Mouse (Mus musculus): ENCODE data around the gene Zfp790. TPM values are rescaled to one million over a fixed set of nuclear protein-coding genes. Genes with fewer than 3 reads are reported as not detected.

Gene Zfp790
- 20.0 and 23.0 TPM in 2 replicates for polyA plus RNA-seq (2014; fragmentation: Nextera tagmentation; extraction: Ambion mirVana)

DNA sequence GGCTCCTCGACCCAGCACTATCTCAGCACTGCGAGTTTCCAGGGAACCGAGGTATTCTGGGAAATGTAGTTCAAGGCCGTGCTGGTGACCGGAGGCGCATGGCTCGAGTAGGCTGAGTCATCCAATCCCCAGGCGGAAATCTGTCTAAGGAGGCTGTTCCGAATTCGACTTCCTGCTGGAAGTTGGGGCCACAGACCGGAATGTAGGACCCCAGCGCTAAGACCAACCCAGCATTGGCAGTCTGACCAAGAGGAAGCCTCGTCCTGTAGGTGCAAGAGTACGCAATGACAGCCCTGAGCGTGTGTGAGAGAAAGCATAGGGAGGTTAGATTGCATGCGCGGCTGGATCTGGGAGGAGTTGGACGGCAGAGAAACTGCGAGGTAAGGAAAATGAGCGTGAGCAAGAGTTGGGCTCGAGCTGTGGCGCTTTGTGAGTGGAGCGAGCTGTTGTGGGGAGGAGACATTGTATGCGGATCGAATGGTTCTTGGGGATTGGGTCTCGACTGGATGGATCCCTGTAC, at the start of gene Zfp790:
Gene Zfp790, plus strand, starts transcription at position 205 of the 520 bp plus-strand sequence.
- DNase-seq (ENCODE audit: low spot score) (peak; percentile 98), ATAC-seq (replicated peaks; ENCODE audit: insufficient number of reproducible peaks, low FRiP score, low TSS enrichment, low read depth) (peak; percentile 95)
- Histone ChIP-seq H3K9me3 (replicated peaks; ENCODE audit: control insufficient read depth, low read length) (no peaks in the 10 kb centered on the region), H3K4me1 (ENCODE audit: control insufficient read depth, insufficient read depth, low read length) (no peaks in the 10 kb centered on the region), H3K9ac (replicated peaks; ENCODE audit: low read length) (peak within 1 kb of the TSS; percentile 68), H3K36me3 (replicated peaks; ENCODE audit: control insufficient read depth, insufficient read depth, low read depth, low read length) (no peaks in the 10 kb centered on the region), H3K27ac (replicated peaks; ENCODE audit: low read depth, low read length) (no peak within 1 kb of the TSS), H3K27me3 (ENCODE audit: control insufficient read depth, insufficient read depth, low read length) (no peaks in the 10 kb centered on the region), H3K4me3 (ENCODE audit: low read depth, low read length) (peak within 1 kb of the TSS; percentile 44), H3K4me2 (ENCODE audit: low read depth, low read length) (peak within 1 kb of the TSS; percentile 63)
- under 1% methylated on average over 26 of the region's 26 CpGs for WGBS

DNA sequence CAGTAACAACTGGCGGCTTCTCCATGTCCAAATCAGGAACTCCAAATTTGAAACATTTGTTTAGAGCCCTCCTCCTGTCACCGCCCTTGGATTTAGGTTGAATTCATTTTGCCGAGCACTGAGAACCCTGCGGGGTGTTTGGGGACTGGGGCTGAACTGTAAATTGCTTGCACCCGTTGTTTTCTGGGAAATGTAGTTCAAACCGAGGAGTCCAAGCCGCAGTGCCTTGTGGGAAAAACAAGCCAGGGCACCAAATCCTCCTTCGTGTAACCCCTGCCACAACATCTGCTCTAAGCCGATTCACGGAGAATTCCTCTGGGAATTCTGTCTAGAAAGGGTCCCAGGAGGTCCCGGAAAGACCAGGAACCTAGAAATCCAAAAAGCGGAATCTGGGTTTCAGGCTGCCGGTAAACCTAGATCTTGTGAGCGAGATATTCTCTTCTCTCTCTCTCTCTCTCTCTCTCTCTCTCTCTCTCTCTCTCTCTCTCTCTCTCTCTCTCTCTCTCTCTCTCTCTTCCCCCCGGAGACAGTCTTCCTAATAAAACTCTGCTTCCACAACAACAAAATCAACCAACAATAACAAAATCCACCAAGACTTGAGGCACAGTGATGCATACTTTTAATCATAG, 48.7 kb upstream of the Zfp790 start:
- ATAC-seq (replicated peaks; ENCODE audit: insufficient number of reproducible peaks, low FRiP score, low TSS enrichment, low read depth) = no peak
- no peak overlapping the region for H3K27ac ChIP-seq (replicated peaks; ENCODE audit: low read depth, low read length)

DNA sequence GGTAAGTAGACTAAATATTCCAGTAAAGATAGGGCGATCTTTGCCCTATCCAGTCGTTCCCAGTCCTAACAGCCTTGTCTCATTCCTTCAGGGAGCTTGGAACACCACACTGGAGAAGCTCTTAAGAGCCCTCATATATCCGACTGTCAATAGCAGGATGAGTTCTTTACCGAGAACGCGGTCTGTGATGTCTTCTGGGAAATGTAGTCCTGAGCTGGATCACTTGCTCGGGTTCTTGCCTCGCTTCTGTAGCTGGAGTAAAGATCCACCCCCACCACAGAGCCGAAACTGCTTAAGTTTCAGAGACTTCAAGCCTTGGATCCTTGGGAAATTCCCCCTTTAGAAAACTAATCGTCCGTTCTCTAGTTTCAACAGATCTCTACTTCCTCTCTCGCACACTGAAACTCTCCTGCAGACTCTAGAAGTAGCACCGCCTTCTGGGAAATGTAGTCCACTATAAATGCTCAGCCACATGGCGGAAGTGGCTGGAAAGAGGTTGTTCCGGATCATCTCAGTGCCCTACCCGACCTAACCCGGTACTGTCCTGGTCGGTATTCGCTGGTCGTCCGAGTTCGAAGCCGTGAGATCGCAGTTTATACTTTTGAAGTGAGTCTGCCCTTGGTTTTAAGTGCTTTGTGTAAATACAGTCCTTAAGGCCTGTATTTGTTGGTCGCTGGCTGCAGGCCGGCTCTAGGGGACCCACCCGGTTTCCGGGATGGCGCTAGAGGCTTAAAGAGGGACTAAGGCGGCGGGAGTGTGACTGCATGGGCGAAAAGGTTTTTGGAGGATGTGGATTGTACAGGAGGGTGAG, 47.6 kb upstream of the Zfp790 start, which contains the start of gene Zfp84:
Gene Zfp84, plus strand, starts transcription at position 463 of the 811 bp plus-strand sequence.
- DNase-seq (ENCODE audit: low spot score) (peak; percentile 96), ATAC-seq (replicated peaks; ENCODE audit: insufficient number of reproducible peaks, low FRiP score, low TSS enrichment, low read depth) (peak; percentile 91)

More for the DNA sequence above, 48.7 kb upstream of the Zfp790 start:
- H3K36me3 ChIP-seq (replicated peaks; ENCODE audit: control insufficient read depth, insufficient read depth, low read depth, low read length) = no peaks in the 10 kb centered on the region
- WGBS = 1% methylated on average over 15 of the region's 15 CpGs
- peak overlapping the region; percentile 51 for H3K9ac ChIP-seq (replicated peaks; ENCODE audit: low read length)
- no peaks in the 10 kb centered on the region for H3K4me1 ChIP-seq (ENCODE audit: control insufficient read depth, insufficient read depth, low read length)
- H3K4me3 ChIP-seq (ENCODE audit: low read depth, low read length) = peak overlapping the region; percentile 68
- peak; percentile 90 for DNase-seq (ENCODE audit: low spot score)
- H3K27me3 ChIP-seq (ENCODE audit: control insufficient read depth, insufficient read depth, low read length) = no peaks in the 10 kb centered on the region
- H3K9me3 ChIP-seq (replicated peaks; ENCODE audit: control insufficient read depth, low read length) = no peaks in the 10 kb centered on the region
- H3K4me2 ChIP-seq (ENCODE audit: low read depth, low read length) = peak overlapping the region; percentile 80

DNA sequence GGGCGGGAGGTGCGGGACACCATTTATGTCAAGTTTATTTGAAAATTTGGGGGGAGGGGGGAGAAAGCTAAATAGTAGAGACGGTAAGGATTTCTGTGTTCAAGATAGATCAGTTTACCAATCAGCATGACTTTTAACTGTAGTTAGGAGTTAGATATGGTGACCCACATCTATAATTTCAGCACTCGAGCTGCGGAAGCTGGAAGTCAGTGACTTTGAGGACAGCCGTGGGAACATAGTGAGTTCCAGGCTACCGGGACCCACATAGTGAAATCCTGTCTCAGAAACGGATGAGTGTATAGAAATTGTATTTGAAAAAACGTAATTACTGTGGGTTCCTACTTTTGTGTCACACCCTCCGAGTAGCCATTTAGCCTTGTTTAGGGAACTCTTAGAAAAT, 46.9 kb upstream of the Zfp790 start:
- H3K36me3 ChIP-seq (replicated peaks; ENCODE audit: control insufficient read depth, insufficient read depth, low read depth, low read length) = no peaks in the 10 kb centered on the region
- H3K9ac ChIP-seq (replicated peaks; ENCODE audit: low read length) = peak overlapping the region; percentile 66
- no peaks in the 10 kb centered on the region for H3K27me3 ChIP-seq (ENCODE audit: control insufficient read depth, insufficient read depth, low read length)
- no peaks in the 10 kb centered on the region for H3K4me1 ChIP-seq (ENCODE audit: control insufficient read depth, insufficient read depth, low read length)
- H3K4me3 ChIP-seq (ENCODE audit: low read depth, low read length) = peak overlapping the region; percentile 68
- peak overlapping the region; percentile 32 for H3K4me2 ChIP-seq (ENCODE audit: low read depth, low read length)
- DNase-seq (ENCODE audit: low spot score) = no peak
- ATAC-seq (replicated peaks; ENCODE audit: insufficient number of reproducible peaks, low FRiP score, low TSS enrichment, low read depth) = 0 out of 2 replicates have a peak, but pooled peaks have one; percentile 5
- H3K27ac ChIP-seq (replicated peaks; ENCODE audit: low read depth, low read length) = no peak overlapping the region
- 7% methylated on average over 10 of the region's 10 CpGs for whole genome bisulfite sequencing
- no peaks in the 10 kb centered on the region for H3K9me3 ChIP-seq (replicated peaks; ENCODE audit: control insufficient read depth, low read length)

More for the DNA sequence above, 47.6 kb upstream of the Zfp790 start, which contains the start of gene Zfp84:
- H3K36me3 ChIP-seq (replicated peaks; ENCODE audit: control insufficient read depth, insufficient read depth, low read depth, low read length) = no peaks in the 10 kb centered on the region
- peak within 1 kb of the TSS; percentile 68 for H3K4me3 ChIP-seq (ENCODE audit: low read depth, low read length)
- H3K27me3 ChIP-seq (ENCODE audit: control insufficient read depth, insufficient read depth, low read length) = no peaks in the 10 kb centered on the region
- peak within 1 kb of the TSS; percentile 80 for H3K4me2 ChIP-seq (ENCODE audit: low read depth, low read length)
- H3K4me1 ChIP-seq (ENCODE audit: control insufficient read depth, insufficient read depth, low read length) = no peaks in the 10 kb centered on the region
- peak within 1 kb of the TSS; percentile 48 for H3K27ac ChIP-seq (replicated peaks; ENCODE audit: low read depth, low read length)
- peak within 1 kb of the TSS; percentile 66 for H3K9ac ChIP-seq (replicated peaks; ENCODE audit: low read length)
- H3K9me3 ChIP-seq (replicated peaks; ENCODE audit: control insufficient read depth, low read length) = no peaks in the 10 kb centered on the region
- 0% methylated on average over 32 of the region's 32 CpGs for WGBS

DNA sequence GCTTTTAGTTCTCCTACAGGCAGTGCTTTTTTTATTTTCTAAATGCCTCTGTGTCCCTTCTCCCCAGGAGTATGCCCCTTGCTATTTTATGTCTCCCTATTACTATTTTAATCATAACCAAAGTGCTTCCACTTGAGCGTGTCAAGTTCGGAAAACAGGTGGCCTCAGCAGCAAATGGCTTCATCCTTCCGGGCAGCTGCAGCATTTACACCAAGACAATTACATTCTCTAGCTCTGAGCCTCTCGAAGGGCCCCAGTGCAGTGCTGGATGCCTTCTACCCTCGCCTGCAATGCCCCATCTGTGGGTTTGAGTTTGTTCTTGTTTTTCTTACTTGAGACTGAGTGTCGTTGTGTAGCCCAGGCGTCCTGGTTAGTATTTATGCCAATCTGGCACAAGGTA, 42.4 kb upstream of the Zfp790 start:
- WGBS = 90% methylated on average over 7 of the region's 7 CpGs
- no peak overlapping the region for H3K27ac ChIP-seq (replicated peaks; ENCODE audit: low read depth, low read length)
- no peak overlapping the region for H3K4me2 ChIP-seq (ENCODE audit: low read depth, low read length)
- DNase-seq (ENCODE audit: low spot score) (no peak), ATAC-seq (replicated peaks; ENCODE audit: insufficient number of reproducible peaks, low FRiP score, low TSS enrichment, low read depth) (no peak)
- H3K9me3 ChIP-seq (replicated peaks; ENCODE audit: control insufficient read depth, low read length) = no peaks in the 10 kb centered on the region
- H3K36me3 ChIP-seq (replicated peaks; ENCODE audit: control insufficient read depth, insufficient read depth, low read depth, low read length) = peaks cover 24% of the 10 kb centered on the region
- no peaks in the 10 kb centered on the region for H3K27me3 ChIP-seq (ENCODE audit: control insufficient read depth, insufficient read depth, low read length)
- no peak overlapping the region for H3K4me3 ChIP-seq (ENCODE audit: low read depth, low read length)
- H3K4me1 ChIP-seq (ENCODE audit: control insufficient read depth, insufficient read depth, low read length) = no peaks in the 10 kb centered on the region
- H3K9ac ChIP-seq (replicated peaks; ENCODE audit: low read length) = no peak overlapping the region

DNA sequence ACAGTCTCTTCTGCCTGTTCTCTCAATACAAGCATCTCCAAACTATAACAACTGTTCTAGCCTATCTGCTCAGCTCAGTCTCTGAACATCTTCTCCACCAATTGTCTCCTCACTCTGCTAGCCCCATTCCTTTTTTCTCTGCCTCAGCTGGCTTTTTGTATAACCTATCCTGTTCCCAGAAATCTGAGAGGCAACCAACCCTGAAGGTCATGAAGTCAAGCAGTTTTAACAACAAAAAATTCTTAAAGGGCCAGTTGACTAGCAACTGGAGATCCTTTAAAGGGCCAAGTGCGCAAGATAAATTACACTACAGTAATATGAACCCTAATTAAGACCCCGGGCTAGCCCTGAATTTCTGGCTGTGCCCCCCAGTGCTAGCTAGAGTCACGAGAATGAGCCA, 41.5 kb upstream of the Zfp790 start:
- H3K27ac ChIP-seq (replicated peaks; ENCODE audit: low read depth, low read length) = no peak overlapping the region
- H3K9me3 ChIP-seq (replicated peaks; ENCODE audit: control insufficient read depth, low read length) = no peaks in the 10 kb centered on the region
- 85% methylated on average over 3 of the region's 3 CpGs for WGBS
- no peak overlapping the region for H3K4me3 ChIP-seq (ENCODE audit: low read depth, low read length)
- ATAC-seq (replicated peaks; ENCODE audit: insufficient number of reproducible peaks, low FRiP score, low TSS enrichment, low read depth) (no peak), DNase-seq (ENCODE audit: low spot score) (no peak)
- H3K4me1 ChIP-seq (ENCODE audit: control insufficient read depth, insufficient read depth, low read length) = no peaks in the 10 kb centered on the region
- no peak overlapping the region for H3K9ac ChIP-seq (replicated peaks; ENCODE audit: low read length)
- H3K4me2 ChIP-seq (ENCODE audit: low read depth, low read length) = no peak overlapping the region
- peaks cover 24% of the 10 kb centered on the region for H3K36me3 ChIP-seq (replicated peaks; ENCODE audit: control insufficient read depth, insufficient read depth, low read depth, low read length)
- no peaks in the 10 kb centered on the region for H3K27me3 ChIP-seq (ENCODE audit: control insufficient read depth, insufficient read depth, low read length)

DNA sequence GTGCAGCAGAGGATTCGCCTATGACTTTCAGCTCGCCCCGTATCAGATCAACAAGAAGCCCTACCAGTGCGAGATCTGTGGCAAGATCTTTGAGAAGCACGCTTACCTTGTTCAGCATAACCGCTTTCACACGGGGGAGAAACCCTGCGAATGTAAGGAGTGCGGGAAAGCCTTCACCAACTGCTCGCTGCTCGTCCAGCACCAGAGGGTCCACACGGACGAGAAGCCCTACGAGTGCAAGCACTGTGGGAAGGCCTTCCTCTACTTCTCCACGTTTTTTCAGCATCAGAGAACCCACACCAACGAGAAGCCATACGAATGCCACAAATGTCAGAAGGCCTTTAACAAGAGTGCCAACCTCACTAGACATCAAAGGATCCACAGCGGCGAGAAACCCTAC, 39.3 kb upstream of the Zfp790 start:
- H3K27me3 ChIP-seq (ENCODE audit: control insufficient read depth, insufficient read depth, low read length) = no peaks in the 10 kb centered on the region
- peaks cover 24% of the 10 kb centered on the region for H3K36me3 ChIP-seq (replicated peaks; ENCODE audit: control insufficient read depth, insufficient read depth, low read depth, low read length)
- WGBS = 95% methylated on average over 19 of the region's 19 CpGs

DNA sequence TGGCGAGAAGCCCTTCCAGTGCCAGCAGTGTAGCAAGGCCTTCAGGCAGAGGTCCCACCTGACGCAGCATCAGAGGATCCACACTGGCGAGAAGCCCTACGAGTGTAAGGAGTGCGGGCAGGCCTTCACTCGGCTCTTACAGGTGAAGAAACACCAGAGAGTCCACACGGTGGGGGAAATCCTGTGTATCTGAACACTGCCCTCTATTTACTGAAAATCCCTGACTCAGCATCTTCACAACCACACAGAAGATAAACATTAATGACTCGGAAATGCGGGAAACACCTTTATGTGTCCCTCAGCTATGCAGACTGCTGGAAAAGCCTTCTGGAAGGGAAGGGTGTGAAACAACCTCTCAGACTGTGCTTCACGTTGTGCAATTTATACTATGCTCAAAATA, 38.5 kb upstream of the Zfp790 start:
- no peak overlapping the region for H3K4me3 ChIP-seq (ENCODE audit: low read depth, low read length)
- no peaks in the 10 kb centered on the region for H3K9me3 ChIP-seq (replicated peaks; ENCODE audit: control insufficient read depth, low read length)
- H3K27ac ChIP-seq (replicated peaks; ENCODE audit: low read depth, low read length) = no peak overlapping the region
- no peaks in the 10 kb centered on the region for H3K4me1 ChIP-seq (ENCODE audit: control insufficient read depth, insufficient read depth, low read length)
- H3K27me3 ChIP-seq (ENCODE audit: control insufficient read depth, insufficient read depth, low read length) = no peaks in the 10 kb centered on the region
- no peak for ATAC-seq (replicated peaks; ENCODE audit: insufficient number of reproducible peaks, low FRiP score, low TSS enrichment, low read depth)
- WGBS = 98% methylated on average over 10 of the region's 10 CpGs
- no peak overlapping the region for H3K9ac ChIP-seq (replicated peaks; ENCODE audit: low read length)
- H3K4me2 ChIP-seq (ENCODE audit: low read depth, low read length) = no peak overlapping the region
- DNase-seq (ENCODE audit: low spot score) = no peak
- H3K36me3 ChIP-seq (replicated peaks; ENCODE audit: control insufficient read depth, insufficient read depth, low read depth, low read length) = peaks cover 24% of the 10 kb centered on the region

More for the DNA sequence above, 39.3 kb upstream of the Zfp790 start:
- Histone ChIP-seq H3K4me1 (ENCODE audit: control insufficient read depth, insufficient read depth, low read length) (no peaks in the 10 kb centered on the region), H3K4me3 (ENCODE audit: low read depth, low read length) (no peak overlapping the region), H3K9ac (replicated peaks; ENCODE audit: low read length) (no peak overlapping the region), H3K4me2 (ENCODE audit: low read depth, low read length) (no peak overlapping the region), H3K27ac (replicated peaks; ENCODE audit: low read depth, low read length) (no peak overlapping the region), H3K9me3 (replicated peaks; ENCODE audit: control insufficient read depth, low read length) (no peaks in the 10 kb centered on the region)
- no peak for ATAC-seq (replicated peaks; ENCODE audit: insufficient number of reproducible peaks, low FRiP score, low TSS enrichment, low read depth)
- DNase-seq (ENCODE audit: low spot score) = no peak
